ENCODE assay signal across 7 mouse cellular contexts in genomic region chr12:69241771-69242431, GRCm38 (mm10). TPM values are rescaled to one million over a fixed set of nuclear protein-coding genes. Genes with fewer than 3 reads are reported as not detected.
DNase-seq lines count a peak whose midpoint lies in the region; ATAC-seq and TF ChIP-seq lines count a peak whose summit lies in the region.

No protein-coding gene starts in this region.

- H3K9me3 ChIP-seq in embryonic facial prominence, embryonic 14.5 days (ENCODE audit: control insufficient read depth, low read length), result no peaks in the 10 kb centered on the region
- H3K9me3 ChIP-seq in limb, embryonic 15.5 days, result no peaks in the 10 kb centered on the region
- H3K9me3 ChIP-seq in midbrain, postnatal 0 days (ENCODE audit: low read length), result no peaks in the 10 kb centered on the region

- WGBS in embryonic facial prominence, embryonic 14.5 days, result 1% methylated on average over 44 of the region's 64 CpGs
- under 1% methylated on average over 60 of the region's 64 CpGs for WGBS in limb, embryonic 15.5 days
- under 1% methylated on average over 46 of the region's 64 CpGs for WGBS in midbrain, postnatal 0 days

- peak overlapping the region; percentile 82 for H3K27ac ChIP-seq in embryonic facial prominence, embryonic 14.5 days (replicated peaks; ENCODE audit: low read depth, low read length)
- H3K27ac ChIP-seq in limb, embryonic 15.5 days, result peak overlapping the region; percentile 91
- H3K27ac ChIP-seq in midbrain, postnatal 0 days (ENCODE audit: low read depth, low read length), result peak overlapping the region; percentile 85

- peak; percentile 80 to 85 for DNase-seq in adrenal gland, postnatal 36 days
- peak; percentile 81 for DNase-seq in embryonic facial prominence, embryonic 14.5 days (ENCODE audit: low spot score)
- DNase-seq in heart, adult 8-10 months (ENCODE audit: low spot score), result peak; percentile 48
- DNase-seq in kidney, adult 9 months, result peak; percentile 62
- DNase-seq in midbrain, postnatal 0 days (ENCODE audit: low spot score), result peak; percentile 81
- peak; percentile 34 to 50 for DNase-seq in spleen, postnatal 14 days (ENCODE audit: low spot score in 2 of 2)

- no peaks in the 10 kb centered on the region for H3K27me3 ChIP-seq in embryonic facial prominence, embryonic 14.5 days (replicated peaks; ENCODE audit: control insufficient read depth, insufficient read depth, low read length)
- no peaks in the 10 kb centered on the region for H3K27me3 ChIP-seq in limb, embryonic 15.5 days
- no peaks in the 10 kb centered on the region for H3K27me3 ChIP-seq in midbrain, postnatal 0 days (ENCODE audit: insufficient read depth, low read length)

- peak; percentile 95 for ATAC-seq in embryonic facial prominence, embryonic 14.5 days (ENCODE audit: low read depth)
- ATAC-seq in limb, embryonic 15.5 days (ENCODE audit: insufficient number of reproducible peaks, low FRiP score, low TSS enrichment, low read depth), result peak; percentile 83
- ATAC-seq in midbrain, postnatal 0 days (ENCODE audit: low FRiP score), result peak; percentile 93

- peak overlapping the region; percentile 64 for H3K4me3 ChIP-seq in embryonic facial prominence, embryonic 14.5 days (ENCODE audit: low read depth, low read length)
- H3K4me3 ChIP-seq in limb, embryonic 15.5 days, result peak overlapping the region; percentile 73
- peak overlapping the region; percentile 68 for H3K4me3 ChIP-seq in midbrain, postnatal 0 days (ENCODE audit: low read depth, low read length)

- H3K4me2 ChIP-seq in embryonic facial prominence, embryonic 14.5 days (ENCODE audit: low read depth, low read length), result peak overlapping the region; percentile 75
- peak overlapping the region; percentile 62 for H3K4me2 ChIP-seq in limb, embryonic 15.5 days
- H3K4me2 ChIP-seq in midbrain, postnatal 0 days (ENCODE audit: low read depth, low read length, poor library complexity, severe bottlenecking), result peak overlapping the region; percentile 66

- TF ChIP-seq CTCF in midbrain, postnatal 0 days (IDR thresholded peaks at IDR 0.05), result no peak

- peaks cover 3% of the 10 kb centered on the region; the same call in 1 of the 2 replicates for H3K4me1 ChIP-seq in embryonic facial prominence, embryonic 14.5 days (ENCODE audit: control insufficient read depth, insufficient read depth, low read length)
- H3K4me1 ChIP-seq in limb, embryonic 15.5 days, result no peaks in the 10 kb centered on the region; the same call in 1 of the 2 replicates
- H3K4me1 ChIP-seq in midbrain, postnatal 0 days (ENCODE audit: insufficient read depth, low read length), result no peaks in the 10 kb centered on the region

- peak overlapping the region; percentile 82 for H3K9ac ChIP-seq in embryonic facial prominence, embryonic 14.5 days (ENCODE audit: low read depth, low read length)
- H3K9ac ChIP-seq in limb, embryonic 15.5 days, result peak overlapping the region; percentile 78
- peak overlapping the region; percentile 80 for H3K9ac ChIP-seq in midbrain, postnatal 0 days (replicated peaks; ENCODE audit: low read length, poor library complexity, severe bottlenecking)

- no peaks in the 10 kb centered on the region for H3K36me3 ChIP-seq in embryonic facial prominence, embryonic 14.5 days (ENCODE audit: control insufficient read depth, insufficient read depth, low read length)
- no peaks in the 10 kb centered on the region for H3K36me3 ChIP-seq in limb, embryonic 15.5 days
- no peaks in the 10 kb centered on the region for H3K36me3 ChIP-seq in midbrain, postnatal 0 days (ENCODE audit: insufficient read depth, low read length)

RNA-seq across cellular contexts. Expression of gene Klhdc1, which starts 0.9 kb away (rescaled TPM):
- total RNA-seq in adrenal gland, postnatal 36 days (2021), result 1 to 10 TPM; 4.9 to 8.0 TPM
- polyA plus RNA-seq in embryonic facial prominence, embryonic 14.5 days (2014; fragmentation: Nextera tagmentation; extraction: Ambion mirVana), result 9.0 and 9.8 TPM in 2 replicates
- 10 to 100 TPM; 43.3 to 53.9 (median 48.2) TPM for total RNA-seq in heart, adult 8-10 months (2022)
- polyA plus RNA-seq in limb, embryonic 15.5 days (2015; fragmentation: Nextera tagmentation; extraction: Ambion mirVana), result 7.6 and 10.6 TPM in 2 replicates
- 8.5 TPM in 2 replicates for total RNA-seq in midbrain, postnatal 0 days (2014; rRNA removed)
- 18.1 and 25.6 TPM in 2 replicates for polyA plus RNA-seq in midbrain, postnatal 0 days (2015; fragmentation: Nextera tagmentation; extraction: Ambion mirVana)

RNA-seq across cellular contexts. Expression of gene Pole2, which starts 13.9 kb away (rescaled TPM):
- total RNA-seq in adrenal gland, postnatal 36 days (2021), result 1 to 10 TPM; 3.0 TPM
- 21.4 and 23.9 TPM in 2 replicates for polyA plus RNA-seq in embryonic facial prominence, embryonic 14.5 days (2014; fragmentation: Nextera tagmentation; extraction: Ambion mirVana)
- total RNA-seq in heart, adult 8-10 months (2022), result under 1 TPM; 0.17 to 0.65 (median 0.35) TPM
- polyA plus RNA-seq in limb, embryonic 15.5 days (2015; fragmentation: Nextera tagmentation; extraction: Ambion mirVana), result 23.1 and 24.0 TPM in 2 replicates
- 2.4 and 3.6 TPM in 2 replicates for total RNA-seq in midbrain, postnatal 0 days (2014; rRNA removed)
- polyA plus RNA-seq in midbrain, postnatal 0 days (2015; fragmentation: Nextera tagmentation; extraction: Ambion mirVana), result 1.4 TPM in 2 replicates

RNA-seq across cellular contexts. Expression of gene Gm49384, which starts 37.8 kb away (rescaled TPM):
- 1 to 10 TPM; 4.8 to 5.7 TPM for total RNA-seq in adrenal gland, postnatal 36 days (2021)
- polyA plus RNA-seq in embryonic facial prominence, embryonic 14.5 days (2014; fragmentation: Nextera tagmentation; extraction: Ambion mirVana), result 18.4 and 19.4 TPM in 2 replicates
- 1 to 10 TPM; 2.3 to 4.1 (median 3.3) TPM for total RNA-seq in heart, adult 8-10 months (2022)
- 24.2 and 24.4 TPM in 2 replicates for polyA plus RNA-seq in limb, embryonic 15.5 days (2015; fragmentation: Nextera tagmentation; extraction: Ambion mirVana)
- total RNA-seq in midbrain, postnatal 0 days (2014; rRNA removed), result 1.2 TPM in 1 of 2 replicates, not detected in the other
- polyA plus RNA-seq in midbrain, postnatal 0 days (2015; fragmentation: Nextera tagmentation; extraction: Ambion mirVana), result 2.5 and 2.9 TPM in 2 replicates

RNA-seq across cellular contexts. Expression of gene Dnaaf2, which starts 43.7 kb away (rescaled TPM):
- total RNA-seq in adrenal gland, postnatal 36 days (2021), result 1 to 10 TPM in 1 of 2 experiments, under 1 TPM in 1; 0.93 to 1.2 TPM
- polyA plus RNA-seq in embryonic facial prominence, embryonic 14.5 days (2014; fragmentation: Nextera tagmentation; extraction: Ambion mirVana), result 5.5 and 6.0 TPM in 2 replicates
- under 1 TPM; 0.57 to 0.73 (median 0.65) TPM for total RNA-seq in heart, adult 8-10 months (2022)
- polyA plus RNA-seq in limb, embryonic 15.5 days (2015; fragmentation: Nextera tagmentation; extraction: Ambion mirVana), result 8.2 and 8.8 TPM in 2 replicates
- total RNA-seq in midbrain, postnatal 0 days (2014; rRNA removed), result 5.0 and 6.1 TPM in 2 replicates
- polyA plus RNA-seq in midbrain, postnatal 0 days (2015; fragmentation: Nextera tagmentation; extraction: Ambion mirVana), result 8.0 and 9.4 TPM in 2 replicates

RNA-seq across cellular contexts. Expression of gene Gm49383, which starts 45.0 kb away (rescaled TPM):
- 1 to 10 TPM; 4.9 to 6.3 TPM for total RNA-seq in adrenal gland, postnatal 36 days (2021)
- 18.2 and 23.2 TPM in 2 replicates for polyA plus RNA-seq in embryonic facial prominence, embryonic 14.5 days (2014; fragmentation: Nextera tagmentation; extraction: Ambion mirVana)
- 1 to 10 TPM; 2.6 to 4.0 (median 3.3) TPM for total RNA-seq in heart, adult 8-10 months (2022)
- polyA plus RNA-seq in limb, embryonic 15.5 days (2015; fragmentation: Nextera tagmentation; extraction: Ambion mirVana), result 28.2 and 30.7 TPM in 2 replicates
- total RNA-seq in midbrain, postnatal 0 days (2014; rRNA removed), result 0.38 and 4.0 TPM in 2 replicates
- polyA plus RNA-seq in midbrain, postnatal 0 days (2015; fragmentation: Nextera tagmentation; extraction: Ambion mirVana), result 5.3 and 5.4 TPM in 2 replicates

Comparison
In these comparisons a context has a peak if more than half of its experiments do, and no peak if none do; other contexts are left out.
1. Peak in every context shown above with its lines: DNase-seq, ATAC-seq, H3K4me3 ChIP-seq and H3K27ac ChIP-seq.